Mouse (Mus musculus) forebrain, postnatal 0 days (tissue): ENCODE results near the gene P2ry14. TPM values are rescaled to one million over a fixed set of nuclear protein-coding genes. Genes with fewer than 3 reads are reported as not detected.
A peak's percentile ranks its signal among the peaks of the same experiment; 100 is the strongest.

Source experiments
- ATAC-seq: fragments of 200-750 bp; cut with Nextera tagmentation; 2 replicates; pipeline ENCODE4 v1.8.0; 2017; ENCODE audit warnings: mild to moderate bottlenecking, moderate library complexity
- DNase-seq: peaks from one replicate; pipeline ENCODE4 v3.0.0-alpha.2; 2015
- H3K27ac ChIP-seq: fragments of 300-500 bp; sonication (generic); 2 replicates; pipeline ENCODE4 v1.5.1; 2014; ENCODE audit warnings: low read depth, mild to moderate bottlenecking, antibody characterized with exemption, low read length, moderate library complexity, mixed read lengths
- H3K27me3 ChIP-seq: fragments of 300-500 bp; sonication (generic); 2 replicates; pipeline ENCODE4 v1.6.1; 2014; ENCODE audit warnings: mild to moderate bottlenecking, low read length, mixed read lengths; ENCODE audit not compliant: insufficient read depth
- H3K36me3 ChIP-seq: fragments of 300-500 bp; sonication (generic); 2 replicates; pipeline ENCODE4 v1.6.1; 2014; ENCODE audit warnings: mild to moderate bottlenecking, moderate library complexity; ENCODE audit not compliant: insufficient read depth
- H3K4me1 ChIP-seq: fragments of 300-500 bp; sonication (generic); 2 replicates; pipeline ENCODE4 v1.6.1; 2014; ENCODE audit warnings: antibody characterized with exemption; ENCODE audit not compliant: insufficient read depth
- H3K4me2 ChIP-seq: fragments of 300-500 bp; sonication (generic); 2 replicates; pipeline ENCODE4 v1.6.1; 2014; ENCODE audit warnings: low read depth, mild to moderate bottlenecking, moderate library complexity
- H3K4me3 ChIP-seq: fragments of 300-500 bp; sonication (generic); 2 replicates; pipeline ENCODE4 v1.5.1; 2014; ENCODE audit warnings: low read depth, low read length, mixed read lengths
- H3K9ac ChIP-seq: fragments of 300-500 bp; sonication (generic); 2 replicates; pipeline ENCODE4 v1.6.1; 2014; ENCODE audit warnings: mild to moderate bottlenecking
- H3K9me3 ChIP-seq: fragments of 300-500 bp; sonication (generic); 2 replicates; pipeline ENCODE4 v1.6.1; 2016; ENCODE audit warnings: low read length
- CTCF ChIP-seq: sonication (generic); IDR thresholded peaks from 2 replicates; pipeline ENCODE4 v1.5.1; 2016; ENCODE audit warnings: antibody characterized with exemption, control low read depth, low read depth
- WGBS: fragments of 180-500 bp; shearing (Covaris S2); extraction: QIAGEN DNeasy Blood & Tissue Kit; methylation state at CpG from one replicate; pipeline ENCODE4 v1.1.7; 2014; 5-methylcytosine and 5-hydroxymethylcytosine counted together
- polyA plus RNA-seq: library from polyadenylated mRNA; unstranded; fragments of >200 nt; fragmentation: Nextera tagmentation; extraction: Ambion mirVana; gene quantifications from 2 replicates; pipeline ENCODE4 v1.2.1, GENCODE M21; 2015
- total RNA-seq: library from RNA; depleted of rRNA; stranded (reverse); fragments of >200 nt; gene quantifications from 2 replicates; pipeline ENCODE4 v1.2.3, GENCODE M21; 2014

P2ry14 gene
- total and polyA plus RNA-seq, 2 experiments from 2014 or later = 2.6 to 3.2 TPM

DNA sequence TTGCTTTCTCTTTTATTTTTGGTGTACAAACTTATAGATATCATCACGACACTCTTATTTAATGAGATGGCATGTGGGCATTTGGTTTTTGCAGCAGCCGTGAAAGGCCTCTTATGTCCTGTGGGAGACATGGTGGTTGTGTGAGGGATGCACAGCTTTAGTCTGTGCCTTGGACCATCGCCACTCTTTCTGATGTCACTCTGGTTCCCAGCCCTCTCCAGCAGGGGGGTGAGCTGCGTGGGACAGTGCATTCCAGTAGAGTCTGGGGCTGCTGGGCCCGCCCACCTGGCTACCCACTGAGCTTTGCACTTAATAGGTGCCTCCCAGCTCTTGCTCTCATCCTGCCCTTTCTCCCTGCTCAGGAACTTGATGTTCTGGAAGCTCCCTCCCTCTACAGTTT lies 27.7 kb upstream of the P2ry14 start:
- Histone ChIP-seq H3K27ac (no peak overlapping the region), H3K4me2 (no peak overlapping the region), H3K4me1 (no peaks in the 10 kb centered on the region), H3K9me3 (no peaks in the 10 kb centered on the region), H3K4me3 (no peak overlapping the region), H3K36me3 (no peaks in the 10 kb centered on the region), H3K9ac (no peak overlapping the region), H3K27me3 (no peaks in the 10 kb centered on the region)
- DNase-seq = no peak
- ATAC-seq = no peak
- 64% methylated on average over 5 of the region's 5 CpGs for WGBS
- TF ChIP-seq CTCF = no peak

DNA sequence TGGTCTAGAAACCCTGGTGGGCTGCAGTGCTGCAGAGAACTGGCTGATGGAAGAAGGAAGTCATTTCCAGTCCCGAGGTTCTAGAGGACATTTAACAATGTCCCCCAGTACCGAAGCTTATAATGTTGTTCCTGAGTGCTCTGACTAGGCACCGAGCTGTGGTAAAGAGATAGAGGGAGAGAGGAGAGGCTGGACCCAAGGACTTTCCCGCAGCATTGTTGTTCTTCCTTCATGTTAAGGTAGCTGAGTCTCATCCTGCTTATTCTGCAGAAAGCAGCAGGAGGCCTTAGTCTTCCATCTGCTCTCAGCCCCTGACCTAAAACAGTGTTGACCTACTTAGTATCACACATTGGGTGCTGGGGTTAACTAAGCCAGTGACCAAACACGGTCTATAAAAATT lies 23.5 kb upstream of the P2ry14 start:
- ATAC-seq (no peak), DNase-seq (no peak)
- Histone ChIP-seq H3K27ac (no peak overlapping the region), H3K27me3 (no peaks in the 10 kb centered on the region), H3K4me1 (no peaks in the 10 kb centered on the region), H3K9ac (no peak overlapping the region), H3K36me3 (no peaks in the 10 kb centered on the region), H3K9me3 (no peaks in the 10 kb centered on the region), H3K4me2 (no peak overlapping the region), H3K4me3 (no peak overlapping the region)
- TF ChIP-seq CTCF = no peak
- WGBS = 66% methylated on average over 5 of the region's 5 CpGs

DNA sequence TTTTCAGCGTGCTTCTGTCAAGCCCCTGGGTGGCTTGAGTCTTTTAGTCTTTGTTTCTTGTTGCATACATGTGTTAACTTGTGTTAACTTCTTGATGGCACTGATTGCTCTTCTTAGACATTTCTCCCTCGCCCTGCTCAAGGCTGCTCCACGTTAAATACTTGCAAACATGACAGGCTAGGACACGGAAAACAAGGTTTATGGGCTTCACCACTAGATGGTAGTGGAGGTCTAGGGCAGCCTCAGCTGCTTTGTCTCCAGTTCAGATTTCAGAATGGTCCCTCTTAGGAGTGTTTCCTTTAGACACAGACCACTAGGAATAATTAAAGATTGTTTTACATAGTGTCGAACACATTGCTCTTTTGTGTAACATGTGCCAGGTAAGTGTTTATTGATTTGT lies 21.8 kb upstream of the P2ry14 start:
- no peaks in the 10 kb centered on the region for H3K4me1 ChIP-seq
- ATAC-seq (peak; percentile 90), DNase-seq (peak; percentile 75)
- no peaks in the 10 kb centered on the region for H3K27me3 ChIP-seq
- H3K9me3 ChIP-seq = no peaks in the 10 kb centered on the region
- no peak overlapping the region for H3K9ac ChIP-seq
- 34% methylated on average over 5 of the region's 5 CpGs for WGBS
- peak; percentile 87 for TF ChIP-seq CTCF
- H3K4me2 ChIP-seq = no peak overlapping the region
- no peak overlapping the region for H3K27ac ChIP-seq
- H3K36me3 ChIP-seq = no peaks in the 10 kb centered on the region
- H3K4me3 ChIP-seq = no peak overlapping the region

DNA sequence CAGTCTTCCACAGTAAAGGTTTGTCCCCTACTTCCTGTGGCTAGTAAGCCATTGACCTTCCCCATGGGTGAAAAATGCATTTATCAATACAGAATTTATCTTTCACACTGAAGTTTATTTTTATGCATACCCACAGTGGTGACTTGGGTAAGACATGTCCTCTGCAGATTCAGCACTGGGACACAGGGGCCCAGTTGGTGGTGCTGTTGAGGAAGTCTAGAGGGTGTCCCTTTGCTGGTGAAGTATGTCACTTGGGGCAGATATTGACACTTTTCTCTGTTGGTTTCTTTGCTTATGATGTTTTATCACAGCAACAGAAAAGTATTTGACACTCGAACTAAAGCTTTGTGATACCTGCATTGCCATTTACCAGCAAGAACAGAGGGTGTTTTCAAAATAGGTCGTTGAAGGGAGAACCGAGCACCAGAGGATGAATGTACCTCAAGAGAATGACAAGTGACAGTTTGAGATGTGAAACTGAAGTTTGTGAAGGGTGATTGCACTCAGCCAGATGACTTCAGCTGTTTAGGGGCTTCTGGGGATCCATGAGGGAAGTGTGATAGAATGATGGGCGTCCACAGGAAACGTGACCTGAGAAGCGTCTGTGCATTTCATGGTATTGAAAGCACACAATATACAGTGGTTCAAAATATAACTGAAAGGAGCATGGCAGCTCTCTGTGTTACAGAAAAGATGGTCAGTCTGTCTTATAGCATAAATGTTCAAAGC lies 21.2 kb upstream of the P2ry14 start:
- Histone ChIP-seq H3K4me3 (no peak overlapping the region), H3K9ac (no peak overlapping the region), H3K4me1 (no peaks in the 10 kb centered on the region), H3K27me3 (no peaks in the 10 kb centered on the region), H3K36me3 (no peaks in the 10 kb centered on the region), H3K9me3 (no peaks in the 10 kb centered on the region), H3K27ac (no peak overlapping the region), H3K4me2 (no peak overlapping the region)
- ATAC-seq (no peak), DNase-seq (no peak)
- TF ChIP-seq CTCF = no peak
- 83% methylated on average over 6 of the region's 6 CpGs for WGBS

DNA sequence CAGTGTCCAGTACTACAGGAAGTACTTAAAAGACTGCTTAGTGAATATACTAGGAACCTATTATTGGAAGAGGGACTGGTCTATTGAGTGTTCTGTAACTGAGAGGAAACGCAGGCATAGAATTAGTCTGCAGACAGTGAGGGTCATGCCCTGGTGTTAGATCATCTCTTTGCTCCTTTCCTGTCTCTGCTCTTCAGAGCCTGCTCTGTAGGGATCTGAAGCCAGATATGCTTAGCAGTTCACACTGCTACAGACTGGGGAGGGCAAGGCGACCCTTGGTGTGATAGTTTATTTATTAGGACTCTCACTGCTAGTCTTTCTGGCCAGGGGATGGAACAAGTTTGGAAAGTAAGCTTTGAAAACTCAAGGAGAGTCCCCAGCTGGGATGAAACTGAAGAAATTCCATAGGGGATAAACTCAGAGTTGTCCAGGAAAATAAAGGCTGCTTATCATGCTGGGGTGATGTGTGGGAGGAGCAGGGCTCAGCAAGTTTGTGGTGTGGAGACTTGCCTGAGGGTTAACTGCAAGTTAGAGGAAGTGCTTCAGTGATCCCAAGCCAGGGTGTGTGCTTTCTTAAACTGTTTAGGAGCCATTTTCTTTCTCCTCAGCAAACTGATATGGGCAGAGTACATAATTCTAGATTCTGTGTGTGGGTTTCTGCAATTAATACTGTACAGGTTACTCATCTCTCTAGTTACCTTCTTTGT lies 16.7 kb upstream of the P2ry14 start:
- WGBS = 73% methylated on average over 2 of the region's 2 CpGs
- H3K4me3 ChIP-seq = no peak overlapping the region
- DNase-seq (no peak), ATAC-seq (no peak)
- no peak for TF ChIP-seq CTCF
- no peak overlapping the region for H3K9ac ChIP-seq
- no peaks in the 10 kb centered on the region for H3K36me3 ChIP-seq
- H3K9me3 ChIP-seq = no peaks in the 10 kb centered on the region
- no peaks in the 10 kb centered on the region for H3K4me1 ChIP-seq
- no peak overlapping the region for H3K27ac ChIP-seq
- no peak overlapping the region for H3K4me2 ChIP-seq
- no peaks in the 10 kb centered on the region for H3K27me3 ChIP-seq

DNA sequence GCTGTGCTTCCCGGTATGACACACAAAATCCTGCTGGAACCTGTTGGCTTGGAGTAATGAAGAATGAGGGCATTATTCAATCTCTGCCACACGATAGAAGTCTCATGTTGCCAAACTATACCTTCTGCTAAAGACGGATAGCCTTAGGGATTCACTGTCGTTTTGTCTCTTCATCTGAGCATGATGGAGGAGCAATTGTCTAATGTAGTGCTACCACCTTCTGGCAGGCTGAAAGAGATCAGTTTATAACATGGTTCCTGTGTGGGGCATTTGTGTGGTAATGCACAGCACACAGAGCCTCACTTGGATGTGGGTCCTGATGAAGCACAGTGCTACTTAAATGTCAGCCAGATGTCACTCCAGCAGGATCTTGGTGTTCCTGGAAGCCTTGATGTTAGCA lies 15.8 kb upstream of the P2ry14 start:
- Histone ChIP-seq H3K27ac (no peak overlapping the region), H3K4me1 (no peaks in the 10 kb centered on the region), H3K4me3 (no peak overlapping the region), H3K9ac (no peak overlapping the region), H3K27me3 (no peaks in the 10 kb centered on the region), H3K4me2 (no peak overlapping the region), H3K36me3 (no peaks in the 10 kb centered on the region), H3K9me3 (no peaks in the 10 kb centered on the region)
- no peak for TF ChIP-seq CTCF
- WGBS = 83% methylated on average over 4 of the region's 4 CpGs
- no peak for DNase-seq
- ATAC-seq = no peak

DNA sequence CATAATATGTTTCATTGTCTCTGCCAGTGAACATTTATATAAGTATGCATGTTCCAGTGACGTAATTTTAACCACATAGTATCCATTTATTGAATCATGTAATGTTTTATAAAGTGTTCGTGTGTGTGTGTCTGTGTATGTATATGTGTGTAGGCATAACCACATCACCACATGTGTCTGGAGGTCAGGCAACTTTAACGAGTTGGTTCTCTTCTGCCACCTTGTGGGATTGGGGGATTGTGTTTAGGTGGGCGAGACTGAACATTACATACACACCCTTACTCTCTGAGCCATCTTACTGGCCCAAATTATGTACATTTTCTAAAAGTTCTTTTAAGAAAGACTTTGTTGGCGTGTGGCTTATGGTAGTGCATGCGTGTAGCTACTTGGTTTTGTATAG lies 15.1 kb upstream of the P2ry14 start:
- ATAC-seq (no peak), DNase-seq (no peak)
- Histone ChIP-seq H3K4me1 (no peaks in the 10 kb centered on the region), H3K27me3 (no peaks in the 10 kb centered on the region), H3K27ac (no peak overlapping the region), H3K9ac (no peak overlapping the region), H3K36me3 (no peaks in the 10 kb centered on the region), H3K4me2 (no peak overlapping the region), H3K9me3 (no peaks in the 10 kb centered on the region), H3K4me3 (no peak overlapping the region)
- no peak for TF ChIP-seq CTCF
- WGBS = 90% methylated on average over 6 of the region's 6 CpGs
